Mouse (Mus musculus): Measurements from ENCODE around the gene Tcf7l2. TPM values are rescaled to one million over a fixed set of nuclear protein-coding genes. Genes with fewer than 3 reads are reported as not detected.

Tcf7l2 gene
- polyA plus RNA-seq, 1 experiment from 2014 or later, result 42.5 TPM

DNA sequence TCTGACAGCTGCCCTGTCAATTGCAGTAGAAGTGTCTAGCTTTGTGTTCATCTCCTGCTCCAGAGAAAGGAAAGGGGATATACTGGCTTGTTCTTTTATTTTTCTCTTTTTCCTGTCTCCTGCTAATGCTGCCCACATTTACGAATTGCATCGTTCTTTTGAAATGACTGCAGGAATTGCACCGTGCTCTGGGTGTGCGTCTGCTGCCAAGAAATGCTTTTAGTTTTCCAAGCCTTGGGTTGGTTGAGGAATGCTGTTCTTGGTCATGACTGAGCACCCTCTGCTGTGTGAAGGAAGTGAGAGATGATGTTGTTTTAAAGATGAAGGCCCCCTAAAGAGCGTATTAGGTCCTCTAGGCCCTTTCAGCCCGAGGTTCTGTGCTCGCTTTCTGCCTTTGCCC lies 75.4 kb downstream of the Tcf7l2 start:
- Histone ChIP-seq H3K27ac (no peak overlapping the region), H3K4me1 (no peaks in the 10 kb centered on the region), H3K9ac (no peak overlapping the region), H3K4me3 (no peak overlapping the region), H3K36me3 (0 out of 2 replicates have a peak, but pooled peaks cover 14% of the 10 kb centered on the region), H3K9me3 (no peaks in the 10 kb centered on the region), H3K4me2 (no peak overlapping the region), H3K27me3 (no peaks in the 10 kb centered on the region)
- no peak for ATAC-seq (ENCODE audit: borderline replicate concordance, extremely low read depth, low FRiP score, low TSS enrichment)
- WGBS, result 76% methylated on average over 7 of the region's 7 CpGs

DNA sequence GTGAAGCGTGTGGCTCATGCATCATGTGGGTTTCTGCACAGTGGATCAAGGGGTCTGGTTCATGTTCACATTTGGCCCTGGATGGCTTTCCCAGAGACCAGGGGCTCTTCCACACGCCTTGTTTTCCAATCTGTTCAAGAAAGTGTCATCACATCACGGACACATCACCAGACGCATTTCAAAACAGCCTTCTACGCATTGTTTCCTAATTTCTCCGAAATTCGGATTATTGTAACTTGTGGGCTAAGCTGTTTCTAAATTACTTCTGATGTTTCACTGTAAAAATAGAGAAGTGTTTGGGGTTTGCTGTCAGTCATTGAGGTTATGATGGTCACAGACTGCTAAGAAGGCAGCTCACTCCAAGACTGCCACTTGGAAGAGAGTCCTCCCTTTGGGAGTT lies 78.6 kb downstream of the Tcf7l2 start:
- Histone ChIP-seq H3K27ac (peak overlapping the region; percentile 0; the same call in 1 of the 2 replicates), H3K4me1 (peaks cover 4% of the 10 kb centered on the region)
- WGBS, result 72% methylated on average over 7 of the region's 7 CpGs

DNA sequence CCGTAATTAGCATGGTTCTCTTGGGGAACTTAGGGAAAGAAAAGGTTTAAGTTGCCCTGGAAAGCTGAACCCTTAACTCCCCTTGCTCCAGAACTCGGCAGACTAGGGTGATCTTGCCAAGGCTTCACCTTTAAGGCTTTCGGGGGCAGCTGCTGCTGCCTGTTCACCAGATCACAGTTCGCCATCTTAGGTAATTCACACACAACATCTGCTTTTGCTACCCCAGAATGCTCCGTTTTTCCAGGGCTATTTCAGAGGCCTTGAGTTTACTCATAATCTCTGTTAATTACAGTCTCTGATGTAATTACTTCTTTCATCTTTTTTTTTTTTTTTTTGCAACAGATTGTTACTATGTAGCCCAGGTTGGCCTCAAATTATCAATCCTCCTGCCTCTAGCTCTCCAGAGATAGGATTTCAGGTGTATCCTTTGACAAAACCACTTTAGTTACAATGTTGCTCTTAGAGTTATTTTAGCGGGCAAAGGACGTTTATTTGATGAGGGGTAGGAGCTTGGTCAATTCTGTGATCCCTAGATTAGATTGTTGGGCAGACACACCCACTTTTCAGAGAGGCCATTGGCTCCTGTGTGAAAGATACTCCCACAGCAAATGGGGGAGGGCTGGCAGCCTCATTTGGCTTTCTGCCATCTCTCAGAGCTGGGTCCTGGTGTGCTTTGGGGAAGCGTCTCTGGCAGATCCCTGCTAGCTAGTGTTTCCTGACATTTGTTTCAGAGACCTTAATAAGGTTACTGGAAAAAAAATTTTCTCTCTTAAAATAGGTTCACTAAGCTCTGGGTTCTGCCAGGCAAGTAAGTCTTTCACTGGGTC lies 83.6 kb downstream of the Tcf7l2 start:
- no peak overlapping the region for H3K4me2 ChIP-seq
- H3K36me3 ChIP-seq, result 0 out of 2 replicates have a peak, but pooled peaks cover 5% of the 10 kb centered on the region
- H3K4me1 ChIP-seq, result peaks cover 23% of the 10 kb centered on the region
- no peak overlapping the region for H3K4me3 ChIP-seq
- no peak overlapping the region for H3K9ac ChIP-seq
- H3K27me3 ChIP-seq, result no peaks in the 10 kb centered on the region
- WGBS, result 55% methylated on average over 8 of the region's 8 CpGs
- H3K9me3 ChIP-seq, result no peaks in the 10 kb centered on the region
- ATAC-seq (ENCODE audit: borderline replicate concordance, extremely low read depth, low FRiP score, low TSS enrichment), result no peak
- H3K27ac ChIP-seq, result no peak overlapping the region

More for the DNA sequence above, 78.6 kb downstream of the Tcf7l2 start:
- H3K4me3 ChIP-seq, result no peak overlapping the region
- no peak overlapping the region for H3K4me2 ChIP-seq
- ATAC-seq (ENCODE audit: borderline replicate concordance, extremely low read depth, low FRiP score, low TSS enrichment), result 0 out of 2 replicates have a peak, but pooled peaks have one; percentile 35
- no peak overlapping the region for H3K9ac ChIP-seq
- 0 out of 2 replicates have a peak, but pooled peaks cover 14% of the 10 kb centered on the region for H3K36me3 ChIP-seq
- no peaks in the 10 kb centered on the region for H3K27me3 ChIP-seq
- H3K9me3 ChIP-seq, result no peaks in the 10 kb centered on the region

DNA sequence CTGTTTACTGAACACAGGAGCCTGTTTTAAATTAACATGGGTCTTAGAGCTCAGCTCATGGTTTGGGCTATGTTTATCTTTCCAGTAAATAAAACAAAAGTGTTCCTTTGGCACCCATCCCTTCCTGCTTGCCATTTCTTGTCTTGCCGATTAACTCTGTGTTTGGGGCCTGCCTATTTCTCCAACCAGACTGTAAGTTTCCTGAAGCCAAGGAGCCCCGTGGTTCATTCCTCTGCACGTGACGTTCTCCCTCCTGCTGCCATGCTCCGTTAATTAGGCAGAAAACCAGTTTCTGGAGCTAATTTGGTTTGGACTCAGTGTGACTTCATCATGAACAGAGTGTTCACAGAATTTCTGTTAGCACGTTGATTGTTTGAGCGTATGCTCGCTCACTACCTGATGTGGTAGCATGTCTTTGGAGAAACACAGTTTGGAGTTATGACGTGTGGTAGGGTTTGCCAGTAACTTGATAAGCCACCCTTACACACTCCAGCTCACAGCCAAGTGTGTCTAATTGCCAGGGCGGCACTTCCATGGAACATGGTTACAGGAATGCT lies 84.4 kb downstream of the Tcf7l2 start:
- 78% methylated on average over 10 of the region's 10 CpGs for WGBS
- ATAC-seq (ENCODE audit: borderline replicate concordance, extremely low read depth, low FRiP score, low TSS enrichment), result no peak
- H3K27ac ChIP-seq, result no peak overlapping the region; the same call in 1 of the 2 replicates

DNA sequence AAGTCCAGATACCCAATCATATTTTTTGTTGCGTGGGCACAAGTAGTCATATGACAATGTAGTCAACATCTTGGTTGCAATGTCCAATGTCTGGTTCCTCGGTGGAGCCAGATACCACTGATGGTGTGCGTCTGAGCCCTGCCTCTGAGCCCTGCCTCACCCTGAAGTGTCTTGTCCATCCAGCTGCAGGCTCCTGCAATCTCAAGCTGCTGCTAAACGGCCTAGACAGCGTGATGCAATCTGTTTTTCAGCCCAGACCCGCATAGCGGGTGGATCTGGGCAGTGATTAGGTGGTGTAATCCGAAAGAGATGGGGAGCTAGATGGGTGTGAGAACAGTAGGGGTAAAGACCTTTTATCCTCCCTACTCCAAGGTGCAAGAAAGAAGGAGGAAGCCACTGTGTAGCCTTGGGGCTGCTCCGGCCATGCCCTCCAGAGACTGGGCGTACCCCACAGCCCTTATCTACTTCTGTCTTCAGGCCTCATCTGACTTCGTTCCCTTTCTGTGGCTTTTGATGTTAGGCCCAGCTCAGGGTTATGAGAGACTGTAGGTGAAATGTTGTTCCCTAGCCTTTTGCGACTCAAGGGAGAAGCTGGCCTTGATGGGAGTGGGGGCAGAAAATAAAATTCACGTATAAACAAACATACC lies 86.1 kb downstream of the Tcf7l2 start:
- Histone ChIP-seq H3K9ac (no peak overlapping the region), H3K36me3 (no peaks in the 10 kb centered on the region), H3K27me3 (no peaks in the 10 kb centered on the region), H3K4me3 (no peak overlapping the region), H3K4me1 (peaks cover 24% of the 10 kb centered on the region), H3K27ac (no peak overlapping the region), H3K4me2 (no peak overlapping the region), H3K9me3 (no peaks in the 10 kb centered on the region)
- ATAC-seq (ENCODE audit: borderline replicate concordance, extremely low read depth, low FRiP score, low TSS enrichment), result 0 out of 2 replicates have a peak, but pooled peaks have one; percentile 19
- WGBS, result 72% methylated on average over 13 of the region's 13 CpGs

More for the DNA sequence above, 84.4 kb downstream of the Tcf7l2 start:
- Histone ChIP-seq H3K4me3 (no peak overlapping the region), H3K36me3 (0 out of 2 replicates have a peak, but pooled peaks cover 5% of the 10 kb centered on the region), H3K27me3 (no peaks in the 10 kb centered on the region), H3K9ac (no peak overlapping the region), H3K9me3 (no peaks in the 10 kb centered on the region), H3K4me2 (no peak overlapping the region), H3K4me1 (peaks cover 24% of the 10 kb centered on the region)

DNA sequence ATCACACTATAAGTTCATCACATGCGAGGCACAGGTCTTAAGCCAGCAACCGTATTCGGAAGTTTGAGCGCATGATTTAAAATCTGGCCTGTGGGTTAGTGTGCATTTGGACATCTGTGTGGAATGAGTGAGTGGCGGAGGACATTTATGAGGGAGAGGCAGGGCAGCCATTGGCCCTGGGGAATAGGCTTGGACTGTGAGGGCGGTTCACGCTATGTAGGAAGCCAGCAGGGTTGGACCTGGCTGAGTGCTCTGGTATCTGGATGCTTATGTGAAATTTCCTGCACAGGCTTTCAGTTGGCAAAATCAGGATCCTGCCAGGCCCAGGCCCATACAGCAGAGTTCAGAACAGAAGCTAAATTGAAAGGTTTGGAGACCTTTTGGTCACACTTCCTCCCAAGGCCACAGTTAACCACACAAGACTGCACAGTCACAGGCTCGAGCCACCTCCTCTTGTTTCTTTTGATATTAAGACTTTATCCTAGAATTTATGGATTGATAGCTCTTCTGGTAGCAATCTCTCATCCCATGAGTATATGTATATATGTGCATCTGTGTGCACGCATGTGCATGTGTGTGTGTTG lies 89.4 kb downstream of the Tcf7l2 start:
- no peak for ATAC-seq (ENCODE audit: borderline replicate concordance, extremely low read depth, low FRiP score, low TSS enrichment)
- Histone ChIP-seq H3K4me1 (peaks cover 11% of the 10 kb centered on the region), H3K4me3 (no peak overlapping the region), H3K27me3 (no peaks in the 10 kb centered on the region), H3K4me2 (no peak overlapping the region), H3K36me3 (no peaks in the 10 kb centered on the region), H3K9ac (no peak overlapping the region), H3K27ac (no peak overlapping the region), H3K9me3 (no peaks in the 10 kb centered on the region)
- 78% methylated on average over 9 of the region's 9 CpGs for WGBS

DNA sequence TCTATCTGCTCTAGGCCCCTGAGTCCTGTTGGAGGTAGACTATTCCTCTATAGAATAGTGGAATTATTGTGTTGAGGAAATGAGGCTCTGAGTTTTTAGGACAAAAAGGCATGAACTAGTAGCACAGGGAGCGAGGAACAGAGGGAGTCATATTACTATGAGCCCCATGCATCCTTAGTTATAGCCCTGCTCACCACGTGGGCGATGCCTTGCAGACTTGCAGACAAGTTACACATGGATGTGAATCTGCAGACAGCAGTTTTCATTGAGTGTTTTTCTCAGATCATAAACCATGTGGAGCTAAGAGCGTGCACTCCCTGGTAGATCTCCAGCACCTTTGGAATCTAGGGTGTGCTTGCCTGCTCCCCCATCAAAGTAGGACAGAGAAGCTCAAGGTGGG lies 90.5 kb downstream of the Tcf7l2 start:
- Histone ChIP-seq H3K36me3 (no peaks in the 10 kb centered on the region), H3K4me1 (peaks cover 9% of the 10 kb centered on the region), H3K4me3 (no peak overlapping the region), H3K27ac (no peak overlapping the region), H3K9me3 (no peaks in the 10 kb centered on the region), H3K27me3 (no peaks in the 10 kb centered on the region), H3K9ac (no peak overlapping the region), H3K4me2 (no peak overlapping the region)
- no peak for ATAC-seq (ENCODE audit: borderline replicate concordance, extremely low read depth, low FRiP score, low TSS enrichment)
- 76% methylated on average over 4 of the region's 4 CpGs for WGBS

DNA sequence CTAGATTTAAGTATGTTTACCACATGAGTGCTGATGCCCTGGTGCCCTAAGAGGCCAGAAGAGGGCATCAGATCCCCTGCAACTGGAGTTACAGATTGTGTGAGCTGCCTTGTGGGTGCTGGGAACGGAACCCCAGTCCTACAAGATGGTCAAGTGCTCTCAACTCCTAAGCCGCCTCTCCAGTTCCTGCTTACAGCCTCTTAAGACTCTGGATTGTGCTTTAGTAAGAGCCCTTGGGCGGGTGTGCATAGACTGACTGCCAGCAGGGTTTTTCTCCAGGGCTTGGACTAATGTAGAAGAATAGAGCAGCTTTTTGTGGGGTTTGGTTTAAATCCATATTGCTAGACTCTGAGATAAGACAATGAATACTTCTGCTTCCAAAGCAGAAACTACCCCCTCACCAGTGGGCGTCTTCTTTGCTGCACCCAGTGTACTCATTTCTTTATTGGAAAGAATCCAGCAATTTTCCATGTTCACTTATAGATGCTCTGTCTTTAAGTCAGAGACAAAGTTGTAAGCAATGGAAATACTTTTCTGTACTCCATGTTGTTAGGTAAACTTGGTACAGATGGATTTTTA lies 92.3 kb downstream of the Tcf7l2 start:
- no peak overlapping the region for H3K4me2 ChIP-seq
- no peak for ATAC-seq (ENCODE audit: borderline replicate concordance, extremely low read depth, low FRiP score, low TSS enrichment)
- no peaks in the 10 kb centered on the region for H3K9me3 ChIP-seq
- no peak overlapping the region for H3K4me3 ChIP-seq
- H3K27me3 ChIP-seq, result no peaks in the 10 kb centered on the region
- no peaks in the 10 kb centered on the region for H3K36me3 ChIP-seq
- H3K9ac ChIP-seq, result no peak overlapping the region
- peaks cover 27% of the 10 kb centered on the region for H3K4me1 ChIP-seq
- 79% methylated on average over 4 of the region's 4 CpGs for WGBS
- H3K27ac ChIP-seq, result no peak overlapping the region

DNA sequence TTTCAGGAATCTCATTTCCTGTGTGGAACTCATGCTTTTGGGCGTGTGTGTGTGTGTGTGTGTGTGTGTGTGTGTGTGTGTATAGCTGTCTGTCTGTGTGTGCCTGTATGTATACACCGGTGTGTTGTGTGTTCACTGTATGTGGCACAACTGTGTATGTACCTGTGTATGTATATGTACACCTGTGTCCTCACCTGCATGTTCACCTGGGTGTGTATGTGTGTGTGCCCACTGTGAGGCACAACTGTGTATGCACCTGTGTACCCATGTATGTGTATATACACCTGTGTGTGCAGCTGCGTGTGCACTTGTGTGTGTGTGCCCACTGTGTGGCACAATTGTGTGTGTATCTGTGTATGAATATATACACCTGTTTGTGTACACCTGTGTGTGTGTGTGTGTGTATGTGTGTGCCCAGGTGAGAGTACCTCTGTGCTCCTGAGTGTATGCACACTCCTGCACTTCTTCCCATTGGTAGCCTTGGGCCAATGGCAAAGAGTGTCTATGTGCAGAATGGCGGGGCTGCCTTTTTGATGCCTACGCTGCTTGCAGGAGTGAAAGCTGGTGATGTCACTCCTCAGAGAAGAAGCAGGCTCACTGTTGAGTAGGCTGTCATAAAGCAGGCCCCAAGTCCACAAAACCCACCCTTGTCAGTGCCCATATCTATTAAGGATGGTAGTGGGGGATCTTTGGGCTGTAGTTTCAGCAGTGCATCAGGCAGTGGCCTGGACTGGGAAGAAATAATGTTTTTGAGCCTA lies 95.5 kb downstream of the Tcf7l2 start:
- Histone ChIP-seq H3K4me2 (no peak overlapping the region), H3K4me1 (peaks cover 46% of the 10 kb centered on the region), H3K9me3 (no peaks in the 10 kb centered on the region), H3K4me3 (no peak overlapping the region), H3K27me3 (no peaks in the 10 kb centered on the region), H3K9ac (no peak overlapping the region), H3K27ac (no peak overlapping the region), H3K36me3 (no peaks in the 10 kb centered on the region)
- peak; percentile 21; the same call in 1 of the 2 replicates for ATAC-seq (ENCODE audit: borderline replicate concordance, extremely low read depth, low FRiP score, low TSS enrichment)
- 83% methylated on average over 5 of the region's 5 CpGs for WGBS

DNA sequence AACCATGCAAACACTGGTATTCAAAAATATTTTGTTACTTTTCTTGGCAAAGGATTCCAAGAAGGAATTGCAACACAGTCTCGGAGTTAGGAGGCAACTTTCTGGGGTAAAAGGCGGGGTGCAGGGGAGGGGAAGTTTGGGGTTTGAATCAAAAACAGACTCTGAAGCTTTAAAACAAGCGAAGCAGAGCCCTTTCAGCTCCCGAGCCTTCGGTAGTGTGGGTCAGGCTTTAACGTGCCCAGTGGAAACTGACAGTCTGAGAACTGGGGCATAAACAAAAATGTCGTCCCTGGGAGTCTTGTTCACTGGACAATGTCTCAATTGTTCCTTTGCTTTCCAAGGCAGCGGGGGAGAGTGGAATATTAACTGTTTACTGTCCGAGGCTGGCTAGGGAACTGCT lies 96.3 kb downstream of the Tcf7l2 start:
- Histone ChIP-seq H3K9ac (no peak overlapping the region), H3K36me3 (no peaks in the 10 kb centered on the region), H3K9me3 (no peaks in the 10 kb centered on the region), H3K4me2 (peak overlapping the region; percentile 38), H3K4me3 (no peak overlapping the region), H3K4me1 (peaks cover 49% of the 10 kb centered on the region), H3K27me3 (no peaks in the 10 kb centered on the region), H3K27ac (peak overlapping the region; percentile 73)
- WGBS, result 10% methylated on average over 9 of the region's 9 CpGs
- ATAC-seq (ENCODE audit: borderline replicate concordance, extremely low read depth, low FRiP score, low TSS enrichment), result no peak

Data from lung, embryonic 15.5 days (tissue).